Comparison of ENCODE assay signal across 34 mouse cellular contexts in genomic region chr4:109482701-109483100, GRCm38 (mm10). TPM values are rescaled to one million over a fixed set of nuclear protein-coding genes. Genes with fewer than 3 reads are reported as not detected.
DNase-seq lines count a peak whose midpoint lies in the region; ATAC-seq and TF ChIP-seq lines count a peak whose summit lies in the region.
"Had no signal": no experiment of that assay in that cellular context is flagged by ENCODE, and none has a peak within 500 bp of the region (broad histone marks: within the 10 kb centered on the region; RNA-seq: fewer than 3 reads in every experiment).

No protein-coding gene starts in this region.

- H3K4me3 ChIP-seq in testis, adult 2 months (ENCODE audit: control insufficient read depth, low read depth, low read length), result peak overlapping the region; percentile 56
- H3K4me3 ChIP-seq in stomach, postnatal 0 days (ENCODE audit: low read depth, low read length), result no peak overlapping the region
- H3K4me3 ChIP-seq in lung, adult 2 months (replicated peaks; ENCODE audit: extremely low read depth, low read depth, low read length), result no peak overlapping the region
- H3K4me3 ChIP-seq: forebrain, embryonic 10.5 days; forebrain, embryonic 13.5 days; gastrocnemius, adult 2 months; heart, embryonic 12.5 days; heart, embryonic 15.5 days; hindbrain, embryonic 12.5 days; hindbrain, embryonic 15.5 days had no signal

- H3K9me3 ChIP-seq in stomach, postnatal 0 days (ENCODE audit: control insufficient read depth, low read length), result no peaks in the 10 kb centered on the region
- H3K9me3 ChIP-seq: forebrain, embryonic 10.5 days; forebrain, embryonic 13.5 days; G1E; heart, embryonic 12.5 days; heart, embryonic 15.5 days; hindbrain, embryonic 12.5 days; hindbrain, embryonic 15.5 days had no signal

- no peak overlapping the region for H3K27ac ChIP-seq in testis, adult 2 months (ENCODE audit: control insufficient read depth, insufficient read depth, low read depth, low read length)
- H3K27ac ChIP-seq in stomach, postnatal 0 days (replicated peaks), result 0 out of 2 replicates have a peak overlapping the region, but pooled peaks have one; percentile 8
- H3K27ac ChIP-seq: forebrain, embryonic 10.5 days; forebrain, embryonic 13.5 days; gastrocnemius, adult 2 months; heart, embryonic 15.5 days; hindbrain, embryonic 12.5 days; hindbrain, embryonic 15.5 days had no signal

- ATAC-seq in stomach, postnatal 0 days (ENCODE audit: low FRiP score, low TSS enrichment), result no peak
- ATAC-seq: forebrain, embryonic 13.5 days; forebrain, postnatal 0 days; intestine, postnatal 0 days; Patski had no signal

- TF ChIP-seq CTCF in testis, adult 2 months (IDR thresholded peaks at IDR 0.05; ENCODE audit: control insufficient read depth, insufficient read depth, insufficient replicate concordance, low read depth, low read length), result no peak
- TF ChIP-seq CTCF in stomach, postnatal 0 days (IDR thresholded peaks at IDR 0.05; ENCODE audit: low read depth), result no peak
- TF ChIP-seq CTCF in lung, adult 2 months (IDR thresholded peaks at IDR 0.05; ENCODE audit: insufficient read depth, low read length), result no peak

- no peak for TF ChIP-seq EP300 in stomach, postnatal 0 days (optimal IDR thresholded peaks at IDR 0.05)

- H3K36me3 ChIP-seq in testis, adult 2 months (ENCODE audit: control insufficient read depth, insufficient read depth, low read length), result no peaks in the 10 kb centered on the region
- H3K36me3 ChIP-seq in stomach, postnatal 0 days (ENCODE audit: control insufficient read depth, insufficient read depth, low read length), result no peaks in the 10 kb centered on the region
- H3K36me3 ChIP-seq: forebrain, embryonic 10.5 days; G1E; heart, embryonic 12.5 days; heart, embryonic 15.5 days; hindbrain, embryonic 12.5 days; hindbrain, embryonic 15.5 days had no signal

- no peak overlapping the region for H3K4me2 ChIP-seq in stomach, postnatal 0 days (replicated peaks; ENCODE audit: low read depth)
- H3K4me2 ChIP-seq: forebrain, embryonic 13.5 days; heart, embryonic 12.5 days; heart, embryonic 15.5 days; hindbrain, embryonic 12.5 days; hindbrain, embryonic 15.5 days had no signal

- DNase-seq in adrenal gland, adult 2 months, result peak; percentile 76
- no peak for DNase-seq in adrenal gland, adult 18-20 months (ENCODE audit: low spot score in 2 of 2)
- DNase-seq in testis, postnatal 14 days (ENCODE audit: low spot score), result no peak
- DNase-seq in adrenal gland, postnatal 14 days, result peak; percentile 58
- no peak for DNase-seq in stomach, postnatal 0 days (ENCODE audit: low spot score)
- DNase-seq in cerebellum, adult 8-10 months, result no peak
- DNase-seq in lung, adult 2 months, result no peak
- DNase-seq: B cell, adult 2 months; cerebellum, adult 11 months; cerebellum, adult 2 months; cerebellum, postnatal 10 days; forebrain, postnatal 0 days; gastrocnemius, adult 2 months; gastrocnemius, postnatal 14 days; heart, postnatal 4 days; kidney, adult 2 months had no signal

- no peak overlapping the region for H3K9ac ChIP-seq in stomach, postnatal 0 days (ENCODE audit: low read length)
- H3K9ac ChIP-seq: forebrain, embryonic 13.5 days; forebrain, postnatal 0 days; heart, embryonic 12.5 days; heart, embryonic 15.5 days; hindbrain, embryonic 12.5 days; hindbrain, embryonic 15.5 days had no signal

- no peaks in the 10 kb centered on the region for H3K4me1 ChIP-seq in testis, adult 2 months (ENCODE audit: control insufficient read depth, insufficient read depth, low read length)
- no peaks in the 10 kb centered on the region for H3K4me1 ChIP-seq in stomach, postnatal 0 days (replicated peaks; ENCODE audit: control insufficient read depth, insufficient read depth)
- no peaks in the 10 kb centered on the region for H3K4me1 ChIP-seq in lung, adult 2 months (ENCODE audit: control insufficient read depth, insufficient read depth, low read length)
- H3K4me1 ChIP-seq: forebrain, embryonic 10.5 days; forebrain, embryonic 13.5 days; heart, embryonic 12.5 days; heart, embryonic 15.5 days; hindbrain, embryonic 12.5 days; hindbrain, embryonic 15.5 days had no signal

- TF ChIP-seq POLR2A in testis, adult 2 months (IDR thresholded peaks at IDR 0.05; ENCODE audit: control insufficient read depth, low read depth, low read length), result no peak
- TF ChIP-seq POLR2A in lung, adult 2 months (IDR thresholded peaks at IDR 0.05; ENCODE audit: borderline replicate concordance, extremely low read depth, low read depth, low read length), result no peak

- 90% methylated on average over 1 of the region's 1 CpGs for WGBS in stomach, postnatal 0 days
- 85% methylated on average over 1 of the region's 1 CpGs for WGBS in lung, adult 2 months

- H3K27me3 ChIP-seq in testis, adult 2 months (ENCODE audit: control insufficient read depth, insufficient read depth, low read length), result no peaks in the 10 kb centered on the region
- no peaks in the 10 kb centered on the region for H3K27me3 ChIP-seq in stomach, postnatal 0 days (ENCODE audit: control insufficient read depth, insufficient read depth, low read length)
- H3K27me3 ChIP-seq: forebrain, embryonic 13.5 days; heart, embryonic 12.5 days; heart, embryonic 15.5 days; hindbrain, embryonic 12.5 days; hindbrain, embryonic 15.5 days; Patski had no signal

RNA-seq across cellular contexts. Expression of gene Rnf11, which starts 1.8 kb away (rescaled TPM):
- 100 to 1,000 TPM; 184 to 288 TPM for total RNA-seq in adrenal gland, adult 2 months (2021)
- 159 and 246 TPM in 2 replicates for polyA plus RNA-seq in adrenal gland, adult 2 months (2012; rRNA removed)
- total RNA-seq in adrenal gland, adult 18-20 months (2021), result 100 to 1,000 TPM; 187 to 242 TPM
- polyA plus RNA-seq in testis, adult 2 months (2012; rRNA removed), result 43.0 and 44.2 TPM in 2 replicates
- total RNA-seq in adrenal gland, postnatal 14 days (2021), result 122 and 138 TPM in 2 replicates
- polyA plus RNA-seq in stomach, postnatal 0 days (2015; fragmentation: Nextera tagmentation; extraction: Ambion mirVana), result 52.0 and 57.1 TPM in 2 replicates
- polyA plus RNA-seq in lung, adult 2 months (2012; rRNA removed), result 39.6 and 44.5 TPM in 2 replicates

RNA-seq across cellular contexts. Expression of gene 4930522H14Rik, which starts 48.4 kb away (rescaled TPM):
- not detected for total RNA-seq in adrenal gland, adult 2 months (2021)
- polyA plus RNA-seq in adrenal gland, adult 2 months (2012; rRNA removed), result not detected in 2 replicates
- not detected for total RNA-seq in adrenal gland, adult 18-20 months (2021)
- polyA plus RNA-seq in testis, adult 2 months (2012; rRNA removed), result 20.0 and 26.3 TPM in 2 replicates
- total RNA-seq in adrenal gland, postnatal 14 days (2021), result not detected in 2 replicates
- not detected in 2 replicates for polyA plus RNA-seq in stomach, postnatal 0 days (2015; fragmentation: Nextera tagmentation; extraction: Ambion mirVana)
- not detected in 2 replicates for polyA plus RNA-seq in lung, adult 2 months (2012; rRNA removed)
- total RNA-seq: CH12.LX; gastrocnemius, adult 2 months; gastrocnemius, postnatal 14 days; gastrocnemius, postnatal 4 days; heart, adult 18-20 months; heart, postnatal 14 days; heart, postnatal 4 days had no signal
- polyA plus RNA-seq: cerebellum, adult 2 months; embryonic facial prominence, embryonic 11.5 days; embryonic facial prominence, embryonic 14.5 days; forebrain, embryonic 10.5 days; forebrain, embryonic 13.5 days; forebrain, postnatal 0 days; frontal cortex, adult 2 months; G1E; heart, embryonic 12.5 days; heart, embryonic 15.5 days; hindbrain, embryonic 12.5 days; hindbrain, embryonic 15.5 days; intestine, embryonic 14.5 days; intestine, postnatal 0 days; kidney, adult 2 months; Patski had no signal

Comparison
In these comparisons a context has a peak if more than half of its experiments do, and no peak if none do; other contexts are left out.
1. DNase-seq: peak in adrenal gland, adult 2 months (single experiment) and adrenal gland, postnatal 14 days (single experiment); none in adrenal gland, adult 18-20 months (0 of 2), testis, postnatal 14 days (single experiment), stomach, postnatal 0 days (single experiment), cerebellum, adult 8-10 months (single experiment) and lung, adult 2 months (single experiment).
2. RNA of gene 4930522H14Rik, which starts 48.4 kb away (polyA plus RNA-seq): 20.0 to 26.3 TPM in testis, adult 2 months; not detected in adrenal gland, adult 2 months, not detected in stomach, postnatal 0 days and not detected in lung, adult 2 months; every median in the first group is over 10 times any median in the second.